ENCODE assay signal across 9 mouse cellular contexts in genomic region chr2:167563703-167564102, GRCm38 (mm10). TPM values are rescaled to one million over a fixed set of nuclear protein-coding genes. Genes with fewer than 3 reads are reported as not detected.
DNase-seq lines count a peak whose midpoint lies in the region; ATAC-seq and TF ChIP-seq lines count a peak whose summit lies in the region.
"Had no signal": no experiment of that assay in that cellular context is flagged by ENCODE, and none has a peak within 500 bp of the region (broad histone marks: within the 10 kb centered on the region; RNA-seq: fewer than 3 reads in every experiment).

No protein-coding gene starts in this region.

- 0 out of 2 replicates have a peak, but pooled peaks have one; percentile 14 for ATAC-seq in heart, embryonic 14.5 days (ENCODE audit: insufficient number of reproducible peaks, insufficient read depth, low FRiP score, low read depth)
- ATAC-seq in midbrain, postnatal 0 days (ENCODE audit: low FRiP score) = no peak
- 0 out of 2 replicates have a peak, but pooled peaks have one; percentile 36 for ATAC-seq in forebrain, embryonic 15.5 days (replicated peaks)
- ATAC-seq in neural tube, embryonic 12.5 days (ENCODE audit: low FRiP score, low read depth) = peak; percentile 27; the same call in 1 of the 2 replicates

- 46% methylated on average over 12 of the region's 12 CpGs for WGBS in heart, embryonic 14.5 days
- 78% methylated on average over 12 of the region's 12 CpGs for WGBS in midbrain, embryonic 10.5 days
- WGBS in midbrain, postnatal 0 days = 48% methylated on average over 12 of the region's 12 CpGs
- WGBS in forebrain, embryonic 15.5 days = 50% methylated on average over 12 of the region's 12 CpGs
- WGBS in neural tube, embryonic 12.5 days = 45% methylated on average over 12 of the region's 12 CpGs

- 0 out of 2 replicates have a peak, but pooled peaks cover 3% of the 10 kb centered on the region for H3K27me3 ChIP-seq in heart, embryonic 14.5 days (ENCODE audit: control insufficient read depth, insufficient read depth, low read length)
- H3K27me3 ChIP-seq in midbrain, embryonic 10.5 days (ENCODE audit: low read depth, poor library complexity, severe bottlenecking) = peaks cover 41% of the 10 kb centered on the region
- no peaks in the 10 kb centered on the region for H3K27me3 ChIP-seq in midbrain, postnatal 0 days (ENCODE audit: insufficient read depth, low read length)
- peaks cover 9% of the 10 kb centered on the region; the same call in 1 of the 2 replicates for H3K27me3 ChIP-seq in forebrain, embryonic 15.5 days
- H3K27me3 ChIP-seq in neural tube, embryonic 12.5 days (replicated peaks) = peaks cover 4% of the 10 kb centered on the region; the same call in 1 of the 2 replicates

- H3K4me1 ChIP-seq in heart, embryonic 14.5 days (ENCODE audit: control insufficient read depth in 2 of 2, insufficient read depth in 2 of 2, low read length in 2 of 2) = peaks cover 32 to 47% of the 10 kb centered on the region in 2 experiments
- H3K4me1 ChIP-seq in midbrain, embryonic 10.5 days = peaks cover 53% of the 10 kb centered on the region
- H3K4me1 ChIP-seq in midbrain, postnatal 0 days (ENCODE audit: insufficient read depth, low read length) = peaks cover 5% of the 10 kb centered on the region; the same call in 1 of the 2 replicates
- H3K4me1 ChIP-seq in forebrain, embryonic 15.5 days = peaks cover 17% of the 10 kb centered on the region; the same call in 1 of the 2 replicates
- peaks cover 46% of the 10 kb centered on the region for H3K4me1 ChIP-seq in neural tube, embryonic 12.5 days

- 0 out of 4 replicates have a peak overlapping the region, but pooled peaks of 1 of the 2 experiments have one; percentile 2 for H3K27ac ChIP-seq in heart, embryonic 14.5 days (replicated peaks in 1 of 2; ENCODE audit: control insufficient read depth in 1 of 2, insufficient read depth in 1 of 2, low read depth in 2 of 2, low read length in 2 of 2)
- peak overlapping the region; percentile 70 for H3K27ac ChIP-seq in midbrain, embryonic 10.5 days (replicated peaks)
- H3K27ac ChIP-seq in midbrain, postnatal 0 days (ENCODE audit: low read depth, low read length) = no peak overlapping the region
- H3K27ac ChIP-seq in forebrain, embryonic 15.5 days (replicated peaks) = no peak overlapping the region
- no peak overlapping the region for H3K27ac ChIP-seq in neural tube, embryonic 12.5 days

- H3K9ac ChIP-seq in heart, embryonic 14.5 days (ENCODE audit: low read length) = no peak overlapping the region
- H3K9ac ChIP-seq in midbrain, postnatal 0 days (replicated peaks; ENCODE audit: low read length, poor library complexity, severe bottlenecking) = no peak overlapping the region
- no peak overlapping the region for H3K9ac ChIP-seq in forebrain, embryonic 15.5 days (replicated peaks)
- no peak overlapping the region for H3K9ac ChIP-seq in neural tube, embryonic 12.5 days

- H3K4me2 ChIP-seq in heart, embryonic 14.5 days (ENCODE audit: low read length) = no peak overlapping the region
- H3K4me2 ChIP-seq in midbrain, postnatal 0 days (ENCODE audit: low read depth, low read length, poor library complexity, severe bottlenecking) = no peak overlapping the region
- no peak overlapping the region for H3K4me2 ChIP-seq in forebrain, embryonic 15.5 days (replicated peaks)
- 0 out of 2 replicates have a peak overlapping the region, but pooled peaks have one; percentile 5 for H3K4me2 ChIP-seq in neural tube, embryonic 12.5 days (replicated peaks)

- no peaks in the 10 kb centered on the region for H3K9me3 ChIP-seq in heart, embryonic 14.5 days (ENCODE audit: control insufficient read depth, low read length)
- no peaks in the 10 kb centered on the region for H3K9me3 ChIP-seq in midbrain, embryonic 10.5 days (replicated peaks)
- H3K9me3 ChIP-seq in midbrain, postnatal 0 days (ENCODE audit: low read length) = no peaks in the 10 kb centered on the region
- no peaks in the 10 kb centered on the region for H3K9me3 ChIP-seq in forebrain, embryonic 15.5 days
- no peaks in the 10 kb centered on the region for H3K9me3 ChIP-seq in neural tube, embryonic 12.5 days

- no peak overlapping the region for H3K4me3 ChIP-seq in heart, embryonic 14.5 days (ENCODE audit: control insufficient read depth in 1 of 2, insufficient read depth in 1 of 2, low read depth in 1 of 2, low read length in 2 of 2)
- no peak overlapping the region for H3K4me3 ChIP-seq in midbrain, embryonic 10.5 days
- H3K4me3 ChIP-seq in midbrain, postnatal 0 days (ENCODE audit: low read depth, low read length) = no peak overlapping the region
- no peak overlapping the region for H3K4me3 ChIP-seq in forebrain, embryonic 15.5 days
- no peak overlapping the region for H3K4me3 ChIP-seq in neural tube, embryonic 12.5 days

- no peaks in the 10 kb centered on the region for H3K36me3 ChIP-seq in heart, embryonic 14.5 days (ENCODE audit: control insufficient read depth, insufficient read depth, low read length)
- H3K36me3 ChIP-seq in midbrain, embryonic 10.5 days = no peaks in the 10 kb centered on the region
- H3K36me3 ChIP-seq in midbrain, postnatal 0 days (ENCODE audit: insufficient read depth, low read length) = no peaks in the 10 kb centered on the region
- H3K36me3 ChIP-seq in forebrain, embryonic 15.5 days = no peaks in the 10 kb centered on the region
- H3K36me3 ChIP-seq in neural tube, embryonic 12.5 days = no peaks in the 10 kb centered on the region

- TF ChIP-seq CTCF in midbrain, postnatal 0 days (IDR thresholded peaks at IDR 0.05) = no peak

- DNase-seq in heart, adult 18-20 months = no peak
- DNase-seq in midbrain, embryonic 10.5 days (ENCODE audit: low spot score) = peak; percentile 31
- DNase-seq in midbrain, postnatal 0 days (ENCODE audit: low spot score) = no peak
- no peak for DNase-seq in right cerebral cortex, postnatal 25 days
- no peak for DNase-seq in adrenal gland, postnatal 25 days
- DNase-seq: heart, postnatal 10 days had no signal

RNA-seq across cellular contexts. Expression of gene Snai1, which starts 25.7 kb away (rescaled TPM):
- 11.8 and 12.5 TPM in 2 replicates for polyA plus RNA-seq in heart, embryonic 14.5 days (2014; fragmentation: Nextera tagmentation; extraction: Ambion mirVana)
- 1 to 10 TPM; 1.2 to 2.1 TPM for total RNA-seq in heart, adult 18-20 months (2021)
- 30.0 and 36.1 TPM in 2 replicates for polyA plus RNA-seq in midbrain, embryonic 10.5 days (2016; fragmentation: Nextera tagmentation; extraction: Ambion mirVana)
- total RNA-seq in midbrain, postnatal 0 days (2014; rRNA removed) = 0.28 and 0.71 TPM in 2 replicates
- polyA plus RNA-seq in midbrain, postnatal 0 days (2015; fragmentation: Nextera tagmentation; extraction: Ambion mirVana) = 3.8 and 5.1 TPM in 2 replicates
- 2.1 and 2.7 TPM in 2 replicates for polyA plus RNA-seq in forebrain, embryonic 15.5 days (2015; fragmentation: Nextera tagmentation; extraction: Ambion mirVana)
- polyA plus RNA-seq in neural tube, embryonic 12.5 days (2016; fragmentation: Nextera tagmentation; extraction: Ambion mirVana) = 21.7 and 23.2 TPM in 2 replicates
- 12.8 and 13.0 TPM in 2 replicates for total RNA-seq in adrenal gland, postnatal 25 days (2021)
